Mouse (Mus musculus) midbrain, embryonic 10.5 days (tissue): ENCODE measurements around the gene Rnpep. TPM values are rescaled to one million over a fixed set of nuclear protein-coding genes. Genes with fewer than 3 reads are reported as not detected.

ENCODE experiments used
- DNase-seq: peaks from one replicate; pipeline ENCODE4 v3.0.0-alpha.2; 2017; ENCODE audit warnings: low spot score
- H3K27ac ChIP-seq: fragments of 300-500 bp; sonication (generic); replicated peaks from 2 replicates; pipeline ENCODE4 v1.5.1; 2016; ENCODE audit warnings: mild to moderate bottlenecking
- H3K27me3 ChIP-seq: fragments of 300-500 bp; sonication (generic); 2 replicates; pipeline ENCODE4 v1.6.1; 2016; ENCODE audit warnings: low read depth, mild to moderate bottlenecking; ENCODE audit not compliant: poor library complexity, severe bottlenecking
- H3K36me3 ChIP-seq: fragments of 300-500 bp; sonication (generic); 2 replicates; pipeline ENCODE4 v1.6.1; 2016; ENCODE audit warnings: mild to moderate bottlenecking, moderate library complexity
- H3K4me1 ChIP-seq: fragments of 300-500 bp; sonication (generic); 2 replicates; pipeline ENCODE4 v1.6.1; 2016
- H3K4me3 ChIP-seq: fragments of 300-500 bp; sonication (generic); 2 replicates; pipeline ENCODE4 v1.5.1; 2016; ENCODE audit warnings: mild to moderate bottlenecking, moderate library complexity
- H3K9me3 ChIP-seq: fragments of 300-500 bp; sonication (generic); replicated peaks from 2 replicates; pipeline ENCODE4 v1.6.1; 2016; ENCODE audit warnings: mild to moderate bottlenecking
- WGBS: fragments of 180-500 bp; shearing (Covaris S2); methylation state at CpG from one replicate; pipeline ENCODE4 v1.1.7; 2016; 5-methylcytosine and 5-hydroxymethylcytosine counted together
- polyA plus RNA-seq: library from polyadenylated mRNA; unstranded; fragments of >200 nt; fragmentation: Nextera tagmentation; extraction: Ambion mirVana; gene quantifications from 2 replicates; pipeline ENCODE4 v1.2.1, GENCODE M21; 2016

The Rnpep gene
- polyA plus RNA-seq, 1 experiment from 2014 or later = 94.7 TPM

GRCm38 (mm10) chr1:135217607-135218233 lies 66.2 kb downstream of the Rnpep start:
- 54% methylated on average over 13 of the region's 13 CpGs for WGBS
- 0 out of 2 replicates have a peak, but pooled peaks cover 3% of the 10 kb centered on the region for H3K4me1 ChIP-seq
- no peak overlapping the region for H3K4me3 ChIP-seq
- H3K9me3 ChIP-seq = no peaks in the 10 kb centered on the region
- no peaks in the 10 kb centered on the region for H3K36me3 ChIP-seq
- no peaks in the 10 kb centered on the region for H3K27me3 ChIP-seq
- H3K27ac ChIP-seq = no peak overlapping the region
- DNase-seq = no peak

- no peak for DNase-seq
- Histone ChIP-seq H3K9me3 (no peaks in the 10 kb centered on the region), H3K27me3 (no peaks in the 10 kb centered on the region), H3K36me3 (no peaks in the 10 kb centered on the region), H3K4me1 (0 out of 2 replicates have a peak, but pooled peaks cover 3% of the 10 kb centered on the region), H3K4me3 (no peak overlapping the region), H3K27ac (no peak overlapping the region)
- 92% methylated on average over 9 of the region's 9 CpGs for WGBS
Measured at GRCm38 (mm10) chr1:135213772-135214640, 69.9 kb downstream of the Rnpep start.

Other genes with a start within 250 kb of the Rnpep start
- gene Lgr6, start 178.8 kb downstream of the Rnpep start, polyA plus RNA-seq = 0.06 and 0.17 TPM in 2 replicates
- 1.3 and 2.4 TPM in 2 replicates for gene Ptpn7, start 151.4 kb downstream of the Rnpep start, polyA plus RNA-seq
- 46.5 and 67.6 TPM in 2 replicates for gene Arl8a, start 137.3 kb downstream of the Rnpep start, polyA plus RNA-seq
- not detected in 2 replicates for gene Gpr37l1, start 116.4 kb downstream of the Rnpep start, polyA plus RNA-seq
- 0.77 and 1.6 TPM in 2 replicates for gene Elf3, start 25.5 kb downstream of the Rnpep start, polyA plus RNA-seq
- 192 and 200 TPM in 2 replicates for gene Timm17a, start 29.7 kb upstream of the Rnpep start, polyA plus RNA-seq
- 0.46 and 0.62 TPM in 2 replicates for gene Lmod1, start 40.7 kb upstream of the Rnpep start, polyA plus RNA-seq
- 66.3 and 81.3 TPM in 2 replicates for gene Shisa4, start 91.2 kb upstream of the Rnpep start, polyA plus RNA-seq
- gene Ipo9, start 146.4 kb upstream of the Rnpep start, polyA plus RNA-seq = 179 and 191 TPM in 2 replicates